Mouse (Mus musculus): ENCODE results near the gene Olfr1446.

Olfr1446 gene

DNA sequence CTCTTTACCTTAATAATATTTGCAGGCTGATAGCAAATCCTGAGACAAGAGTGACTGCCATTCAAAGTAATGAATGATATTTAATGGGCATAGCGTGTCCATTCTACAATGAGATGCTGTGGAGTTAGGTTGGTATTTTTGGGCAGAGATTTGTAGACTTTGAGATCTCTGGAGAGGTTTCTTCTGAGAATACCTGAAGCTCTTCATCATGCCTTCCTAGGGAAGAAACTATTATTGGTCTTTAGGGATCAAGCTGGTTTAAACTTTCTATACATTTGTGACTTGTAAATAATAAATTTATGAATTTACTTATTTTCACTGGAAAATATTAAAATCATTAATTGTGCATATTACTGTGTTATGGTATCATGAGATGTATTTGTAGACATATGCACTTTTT lies at the start of gene Olfr1446:
Olfr1446 (minus strand) TSS at position 101 of the 400 bp plus-strand sequence.
- in situ Hi-C loops (cut with MboI; ENCODE audit: low sequenced_read_pairs) = no loop called here

DNA sequence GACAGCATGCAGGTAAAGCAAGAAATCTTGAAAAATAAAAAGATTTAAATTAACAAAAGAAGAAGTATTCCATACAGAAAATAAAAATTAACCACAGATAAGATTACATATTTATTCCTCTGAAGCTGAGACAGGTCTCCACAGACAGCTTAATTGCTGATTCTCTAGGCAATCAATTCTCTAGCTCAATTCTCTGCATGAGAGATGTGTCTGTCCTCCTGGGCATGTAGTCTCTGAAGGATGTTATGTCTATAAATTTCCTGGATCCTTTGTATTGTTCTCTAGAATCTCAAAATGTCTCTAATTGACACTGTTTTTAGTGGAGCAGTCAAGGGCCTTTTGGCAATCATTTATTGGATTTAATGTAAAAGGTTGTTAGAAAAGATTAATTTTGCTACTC lies 37.2 kb upstream of the Olfr1446 start, which contains the start of gene Olfr1449:
Olfr1449 (plus strand) TSS at position 301 of the 400 bp plus-strand sequence.
- in situ Hi-C loops (cut with MboI; ENCODE audit: low sequenced_read_pairs) = no loop called here

DNA sequence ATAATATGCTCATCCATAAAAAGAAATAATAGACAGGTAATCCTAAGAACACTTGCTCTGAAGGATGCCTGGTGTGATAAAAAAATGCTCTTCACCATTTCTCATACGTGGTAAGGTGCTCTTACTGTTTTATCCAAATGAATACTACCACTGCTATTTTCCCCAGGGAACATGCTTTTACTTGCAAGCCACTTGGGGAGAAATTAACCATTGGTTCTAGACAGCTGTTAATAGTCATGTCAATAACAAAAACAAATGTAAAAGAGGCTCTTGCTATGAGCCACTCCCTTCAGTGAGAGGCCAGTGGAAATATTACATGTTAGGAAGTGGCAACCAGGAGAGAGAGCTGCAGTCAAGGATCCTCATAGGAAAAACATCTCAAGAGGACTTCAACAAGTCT lies 31.0 kb upstream of the Olfr1446 start, which contains the start of gene Olfr1448:
Olfr1448 (minus strand) TSS at position 101 of the 400 bp plus-strand sequence.
- in situ Hi-C loops (cut with MboI; ENCODE audit: low sequenced_read_pairs) = no loop called here

DNA sequence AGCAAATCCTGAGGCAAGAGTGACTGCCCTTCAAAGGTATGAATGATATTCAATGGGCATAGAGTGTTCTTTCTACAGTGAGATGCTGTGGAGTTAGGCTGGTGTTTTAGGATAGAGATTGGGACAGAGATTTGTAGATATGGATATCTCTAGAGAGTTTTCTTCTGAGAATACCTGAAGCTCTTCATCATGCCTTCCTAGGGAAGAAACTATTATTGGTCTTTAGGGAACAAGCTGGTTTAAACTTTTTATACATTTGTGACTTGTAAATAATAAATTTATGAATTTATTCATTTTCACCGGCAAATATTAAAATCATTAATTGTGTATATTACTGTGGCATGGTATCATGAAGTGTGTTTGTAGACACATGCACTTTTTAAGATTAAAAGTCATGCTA lies 10.3 kb upstream of the Olfr1446 start, which contains the start of gene Olfr1447:
Olfr1447 (minus strand) TSS at position 101 of the 400 bp plus-strand sequence.
- in situ Hi-C loops (cut with MboI; ENCODE audit: low sequenced_read_pairs) = no loop called here

DNA sequence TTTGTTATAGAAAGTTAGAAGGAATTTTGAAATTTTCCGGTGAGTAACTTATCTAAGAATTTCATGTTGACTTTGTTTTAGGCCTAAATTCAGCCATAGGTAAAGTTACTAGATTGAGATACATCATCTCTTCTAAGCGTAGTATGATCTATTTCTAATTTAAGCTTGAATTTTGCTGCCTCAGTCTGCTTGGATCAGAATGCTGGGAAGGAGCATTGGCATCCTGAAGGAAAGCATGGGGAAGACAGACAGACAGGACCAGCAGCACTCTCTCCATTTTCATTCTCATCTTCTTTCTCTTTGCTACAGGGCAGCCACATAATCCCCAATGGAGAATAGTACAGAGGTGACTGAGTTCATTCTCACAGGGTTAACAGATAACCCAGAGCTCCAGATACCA lies 9.8 kb downstream of the Olfr1446 start, which contains the start of gene Olfr1445:
Olfr1445 (plus strand) TSS at position 301 of the 400 bp plus-strand sequence.
- in situ Hi-C loops (cut with MboI; ENCODE audit: low sequenced_read_pairs) = no loop called here

DNA sequence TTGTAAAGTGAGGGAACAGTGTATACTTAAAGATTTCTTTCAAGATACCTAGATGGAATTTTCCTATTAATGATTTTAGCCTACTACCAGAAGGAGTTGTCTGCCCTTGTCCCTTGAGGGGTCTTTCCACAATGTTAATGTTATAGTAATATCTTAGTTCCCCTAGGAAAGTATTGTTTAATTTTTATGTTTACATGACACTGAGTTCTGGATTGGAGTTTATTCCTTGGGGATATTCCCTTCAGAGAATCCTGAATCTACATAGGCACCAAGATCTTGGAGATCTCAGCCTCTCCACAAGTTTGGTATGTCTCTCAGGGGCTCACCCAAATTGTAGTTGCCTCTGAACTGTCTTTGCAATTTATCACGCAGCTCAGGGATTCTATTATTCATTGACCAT lies 36.3 kb downstream of the Olfr1446 start, which contains the start of gene Olfr1444:
Olfr1444 (plus strand) TSS at position 301 of the 400 bp plus-strand sequence.
- in situ Hi-C loops (cut with MboI; ENCODE audit: low sequenced_read_pairs) = no loop called here

DNA sequence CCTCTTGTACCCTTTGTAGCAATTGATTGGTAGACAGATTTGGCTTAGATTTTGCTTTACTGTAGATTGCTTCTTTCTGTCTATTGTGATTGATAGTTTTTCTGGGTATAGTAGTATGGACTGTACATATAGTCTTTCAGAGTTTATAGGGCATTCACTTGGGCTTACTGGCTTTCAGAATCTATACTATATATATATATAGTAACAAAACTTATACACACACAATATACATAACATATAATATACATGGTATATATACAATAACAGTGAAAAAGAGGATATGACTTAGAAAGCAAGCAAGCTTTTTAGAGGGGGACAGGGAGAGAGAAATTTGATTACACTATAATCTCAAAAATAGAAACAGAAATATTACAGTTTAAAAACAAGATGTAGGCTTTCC lies 46.9 kb downstream of the Olfr1446 start, which contains the start of gene Gm5244:
Gm5244 (plus strand) TSS at position 301 of the 400 bp plus-strand sequence.
- in situ Hi-C loops (cut with MboI; ENCODE audit: low sequenced_read_pairs) = no loop called here

DNA sequence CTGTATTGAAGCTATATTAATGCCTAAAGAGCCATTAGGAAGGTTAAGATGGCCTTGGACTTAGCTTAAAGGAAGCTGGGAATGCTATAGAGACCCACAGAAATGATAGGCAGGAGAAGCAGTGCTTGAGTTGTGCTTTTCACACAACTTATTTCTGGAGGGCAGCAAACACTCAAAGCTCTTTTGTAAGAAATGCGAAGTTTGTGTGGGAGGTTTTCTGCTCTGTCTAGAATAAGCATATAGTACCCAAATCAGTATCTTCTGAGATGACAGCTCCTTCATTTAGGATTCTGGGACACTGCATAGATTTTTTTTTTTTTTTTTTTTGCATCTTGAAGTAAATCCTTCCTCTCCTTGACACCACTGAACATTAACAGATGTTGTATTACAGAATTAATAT lies 54.8 kb downstream of the Olfr1446 start:
- in situ Hi-C loops (cut with MboI; ENCODE audit: low sequenced_read_pairs) = no loop called here
